Mouse (Mus musculus) midbrain, postnatal 0 days (tissue): ENCODE data around the gene Wscd2. TPM values are rescaled to one million over a fixed set of nuclear protein-coding genes. Genes with fewer than 3 reads are reported as not detected.

Experiments used
- ATAC-seq: fragments of 200-750 bp; cut with Nextera tagmentation; 2 replicates; pipeline ENCODE4 v1.8.0; 2017; ENCODE audit warnings: moderate number of reproducible peaks, mild to moderate bottlenecking, moderate TSS enrichment, moderate library complexity; ENCODE audit not compliant: low FRiP score
- DNase-seq: peaks from one replicate; pipeline ENCODE4 v3.0.0-alpha.2; 2015; ENCODE audit warnings: low spot score
- H3K27ac ChIP-seq: fragments of 300-500 bp; sonication (generic); 2 replicates; pipeline ENCODE4 v1.5.1; 2014; ENCODE audit warnings: low read depth, mild to moderate bottlenecking, low read length, mixed read lengths
- H3K27me3 ChIP-seq: fragments of 300-500 bp; sonication (generic); 2 replicates; pipeline ENCODE4 v1.6.1; 2014; ENCODE audit warnings: low read length, control low read depth, mixed read lengths; ENCODE audit not compliant: insufficient read depth
- H3K36me3 ChIP-seq: fragments of 300-500 bp; sonication (generic); 2 replicates; pipeline ENCODE4 v1.6.1; 2014; ENCODE audit warnings: low read length, control low read depth, mixed read lengths; ENCODE audit not compliant: insufficient read depth
- H3K4me1 ChIP-seq: fragments of 300-500 bp; sonication (generic); 2 replicates; pipeline ENCODE4 v1.6.1; 2014; ENCODE audit warnings: mild to moderate bottlenecking, control low read depth, antibody characterized with exemption, low read length, mixed read lengths; ENCODE audit not compliant: insufficient read depth
- H3K4me2 ChIP-seq: fragments of 300-500 bp; sonication (generic); 2 replicates; pipeline ENCODE4 v1.6.1; 2014; ENCODE audit warnings: low read depth, mild to moderate bottlenecking, low read length, mixed read lengths; ENCODE audit not compliant: poor library complexity, severe bottlenecking
- H3K4me3 ChIP-seq: fragments of 300-500 bp; sonication (generic); 2 replicates; pipeline ENCODE4 v1.5.1; 2014; ENCODE audit warnings: low read depth, mild to moderate bottlenecking, low read length, moderate library complexity
- H3K9ac ChIP-seq: fragments of 300-500 bp; sonication (generic); replicated peaks from 2 replicates; pipeline ENCODE4 v1.6.1; 2014; ENCODE audit warnings: mild to moderate bottlenecking, low read length, moderate library complexity, mixed read lengths; ENCODE audit not compliant: poor library complexity, severe bottlenecking
- H3K9me3 ChIP-seq: fragments of 300-500 bp; sonication (generic); 2 replicates; pipeline ENCODE4 v1.6.1; 2016; ENCODE audit warnings: low read length, control low read depth
- CTCF ChIP-seq: IDR thresholded peaks from 2 replicates; pipeline ENCODE4 v1.5.1; 2016; ENCODE audit warnings: antibody characterized with exemption, mild to moderate bottlenecking
- WGBS: fragments of 180-500 bp; shearing (Covaris S2); extraction: QIAGEN DNeasy Blood & Tissue Kit; methylation state at CpG from one replicate; pipeline ENCODE4 v1.1.7; 2014; 5-methylcytosine and 5-hydroxymethylcytosine counted together
- polyA plus RNA-seq: library from polyadenylated mRNA; unstranded; fragments of >200 nt; fragmentation: Nextera tagmentation; extraction: Ambion mirVana; gene quantifications from 2 replicates; pipeline ENCODE4 v1.2.1, GENCODE M21; 2015
- total RNA-seq: library from RNA; depleted of rRNA; stranded (reverse); fragments of >200 nt; gene quantifications from 2 replicates; pipeline ENCODE4 v1.2.3, GENCODE M21; 2014

The Wscd2 gene
- total and polyA plus RNA-seq, 2 experiments from 2014 or later, result 13.2 to 28.8 TPM

DNA sequence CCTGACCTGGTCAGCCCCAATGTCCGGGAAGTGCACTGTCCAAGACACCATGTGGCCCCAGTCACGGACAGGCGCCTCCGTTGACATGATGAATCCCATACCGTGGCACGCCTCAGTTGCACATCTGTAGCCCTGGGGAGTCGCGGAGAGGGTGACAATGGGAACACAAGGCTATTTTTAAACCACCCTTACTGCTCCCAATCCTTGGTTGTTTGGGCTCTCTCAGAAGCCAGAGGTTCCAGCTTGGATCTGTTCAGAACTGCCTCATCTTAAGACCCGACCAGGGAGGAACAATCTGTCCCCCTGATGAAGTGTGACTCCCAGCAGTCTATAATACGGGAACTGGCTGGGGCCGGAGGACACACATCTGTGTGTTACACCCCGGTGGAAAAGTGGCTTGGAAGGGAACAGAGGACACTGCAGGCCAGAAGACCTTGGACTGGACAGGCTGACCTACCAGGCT lies 121.7 kb downstream of the Wscd2 start:
- Histone ChIP-seq H3K9ac (no peak overlapping the region), H3K27ac (no peak overlapping the region), H3K9me3 (no peaks in the 10 kb centered on the region), H3K36me3 (no peaks in the 10 kb centered on the region), H3K4me3 (no peak overlapping the region), H3K4me1 (no peaks in the 10 kb centered on the region), H3K27me3 (no peaks in the 10 kb centered on the region), H3K4me2 (no peak overlapping the region)
- WGBS, result 86% methylated on average over 12 of the region's 12 CpGs
- ATAC-seq (no peak), DNase-seq (no peak)
- TF ChIP-seq CTCF, result no peak

DNA sequence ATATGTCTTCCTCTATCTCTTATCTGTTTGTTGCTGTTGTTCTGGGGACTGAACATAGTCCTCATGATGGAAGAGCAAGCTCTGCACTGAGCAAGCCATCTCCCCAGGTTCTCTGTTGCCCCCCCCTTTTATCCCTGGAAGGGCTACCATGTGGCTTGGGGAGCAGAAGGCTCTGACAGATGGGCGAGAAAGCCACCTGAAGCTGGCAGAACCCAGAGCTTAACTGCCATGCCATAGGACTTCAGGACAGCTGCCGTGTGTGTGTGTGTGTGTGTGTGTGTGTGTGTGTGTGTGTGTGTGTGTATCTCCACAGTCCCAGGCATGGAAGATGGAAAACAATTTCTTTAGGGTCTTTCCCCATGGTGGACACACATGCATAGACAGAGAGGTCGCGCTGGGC lies 128.6 kb downstream of the Wscd2 start:
- H3K4me1 ChIP-seq, result no peaks in the 10 kb centered on the region
- 96% methylated on average over 4 of the region's 4 CpGs for WGBS
- no peak overlapping the region for H3K4me3 ChIP-seq
- no peak overlapping the region for H3K4me2 ChIP-seq
- DNase-seq, result no peak
- H3K27ac ChIP-seq, result no peak overlapping the region
- H3K27me3 ChIP-seq, result no peaks in the 10 kb centered on the region
- H3K9me3 ChIP-seq, result no peaks in the 10 kb centered on the region
- no peak for TF ChIP-seq CTCF
- no peaks in the 10 kb centered on the region for H3K36me3 ChIP-seq
- H3K9ac ChIP-seq, result no peak overlapping the region
- no peak for ATAC-seq

DNA sequence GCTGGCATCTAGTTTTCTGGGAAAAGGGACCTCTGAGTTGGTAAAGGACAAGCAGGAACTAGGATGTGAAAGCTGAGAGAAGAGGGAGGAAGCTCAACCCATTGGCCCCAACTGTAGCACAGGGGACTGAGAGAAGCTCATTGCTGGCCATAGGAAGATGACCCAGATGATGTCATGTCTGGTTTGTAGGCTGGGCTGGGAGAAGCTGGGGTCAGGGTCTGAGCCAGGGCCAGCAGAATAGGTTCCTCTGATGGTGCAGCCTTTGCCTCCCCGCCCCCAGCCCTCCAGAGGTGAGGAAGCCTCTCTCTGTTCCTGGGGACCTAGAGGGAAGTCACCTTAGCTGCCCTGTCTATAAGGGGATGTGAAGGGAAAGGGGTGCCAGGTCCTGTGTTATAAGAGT lies 129.0 kb downstream of the Wscd2 start:
- DNase-seq, result no peak
- no peak overlapping the region for H3K4me2 ChIP-seq
- H3K27me3 ChIP-seq, result no peaks in the 10 kb centered on the region
- H3K4me3 ChIP-seq, result no peak overlapping the region
- 76% methylated on average over 1 of the region's 1 CpGs for WGBS
- TF ChIP-seq CTCF, result no peak
- H3K36me3 ChIP-seq, result no peaks in the 10 kb centered on the region
- H3K4me1 ChIP-seq, result no peaks in the 10 kb centered on the region
- ATAC-seq, result no peak
- H3K27ac ChIP-seq, result no peak overlapping the region
- H3K9ac ChIP-seq, result no peak overlapping the region
- no peaks in the 10 kb centered on the region for H3K9me3 ChIP-seq

DNA sequence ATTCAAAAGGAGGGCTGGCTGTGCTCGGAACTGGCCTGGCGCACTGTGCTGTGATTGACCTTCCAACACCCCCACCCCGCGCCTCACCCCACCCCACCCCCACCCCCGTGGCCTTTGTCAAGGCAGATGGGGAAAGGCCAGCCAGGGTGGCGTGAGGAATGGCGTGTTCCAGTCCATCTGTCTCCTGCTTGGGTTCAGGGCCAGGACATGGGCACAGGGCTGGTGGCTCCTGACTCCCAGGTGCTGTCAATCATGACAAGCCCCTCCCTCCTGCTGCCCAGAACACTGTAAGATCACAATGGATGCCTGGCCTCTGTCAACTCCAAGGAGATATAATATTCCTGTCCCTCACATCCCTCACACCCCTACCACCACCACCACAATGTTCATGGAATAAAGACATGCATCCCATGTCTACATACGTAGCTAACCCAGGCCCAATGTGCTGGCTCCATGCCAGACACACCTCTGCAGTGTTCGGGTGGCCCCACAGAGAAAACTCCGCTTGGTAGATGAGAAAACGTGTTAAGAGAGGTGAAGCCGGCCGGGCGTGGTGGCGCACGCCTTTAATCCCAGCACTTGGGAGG lies 130.1 kb downstream of the Wscd2 start:
- TF ChIP-seq CTCF, result no peak
- Histone ChIP-seq H3K27me3 (no peaks in the 10 kb centered on the region), H3K4me1 (no peaks in the 10 kb centered on the region), H3K4me3 (no peak overlapping the region), H3K9ac (no peak overlapping the region), H3K27ac (no peak overlapping the region), H3K4me2 (no peak overlapping the region), H3K9me3 (no peaks in the 10 kb centered on the region), H3K36me3 (no peaks in the 10 kb centered on the region)
- DNase-seq, result no peak
- 78% methylated on average over 16 of the region's 16 CpGs for WGBS
- ATAC-seq, result no peak

DNA sequence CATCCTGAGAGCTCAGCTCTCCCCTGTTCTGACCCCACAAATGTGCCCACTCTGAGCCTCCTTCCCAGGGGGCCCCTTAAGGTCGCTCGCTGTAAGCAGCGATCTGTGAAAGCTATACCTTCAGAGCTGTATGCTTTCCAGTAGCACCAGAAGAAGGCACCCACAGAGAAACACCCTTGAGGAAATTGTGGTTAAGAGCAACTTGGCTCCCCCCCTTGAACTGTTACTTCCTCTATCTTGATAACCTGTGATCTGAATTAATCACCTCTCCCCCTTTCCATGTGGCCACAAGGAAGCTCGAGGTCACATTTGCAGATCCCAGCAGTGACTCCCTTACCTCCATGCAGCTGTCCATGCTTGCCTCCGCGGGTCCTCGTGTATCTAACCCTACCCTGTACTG lies 130.9 kb downstream of the Wscd2 start:
- ATAC-seq (no peak), DNase-seq (no peak)
- TF ChIP-seq CTCF, result no peak
- no peaks in the 10 kb centered on the region for H3K36me3 ChIP-seq
- no peak overlapping the region for H3K27ac ChIP-seq
- no peak overlapping the region for H3K4me3 ChIP-seq
- H3K9ac ChIP-seq, result no peak overlapping the region
- no peaks in the 10 kb centered on the region for H3K27me3 ChIP-seq
- 86% methylated on average over 7 of the region's 7 CpGs for whole genome bisulfite sequencing
- no peak overlapping the region for H3K4me2 ChIP-seq
- no peaks in the 10 kb centered on the region for H3K4me1 ChIP-seq
- H3K9me3 ChIP-seq, result no peaks in the 10 kb centered on the region

DNA sequence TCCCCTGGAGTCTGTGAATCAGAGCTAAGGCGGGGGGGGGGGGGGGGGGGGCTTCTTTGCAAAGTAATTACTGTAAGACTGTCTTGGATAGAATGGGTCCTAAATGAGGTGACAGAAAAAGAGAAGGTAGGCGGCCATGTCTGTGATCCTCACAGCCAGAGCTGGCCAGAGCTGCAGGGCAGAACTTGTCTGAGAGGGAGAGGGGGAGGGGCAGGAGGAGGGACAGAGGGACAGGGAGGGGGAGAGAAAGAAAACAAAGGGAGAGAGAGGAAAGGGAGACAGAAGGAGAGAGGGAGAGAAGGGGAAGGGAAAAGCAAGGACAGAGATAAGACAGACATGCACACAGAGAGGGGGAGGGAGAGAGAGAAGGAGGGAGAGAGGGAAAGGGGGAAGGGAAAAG lies 132.9 kb downstream of the Wscd2 start:
- Histone ChIP-seq H3K36me3 (no peaks in the 10 kb centered on the region), H3K27ac (no peak overlapping the region), H3K9ac (no peak overlapping the region), H3K9me3 (no peaks in the 10 kb centered on the region), H3K27me3 (no peaks in the 10 kb centered on the region), H3K4me3 (no peak overlapping the region), H3K4me2 (no peak overlapping the region), H3K4me1 (no peaks in the 10 kb centered on the region)
- DNase-seq (no peak), ATAC-seq (no peak)
- 13% methylated on average over 2 of the region's 2 CpGs for WGBS
- no peak for TF ChIP-seq CTCF
